Mouse (Mus musculus): Measurements from ENCODE around the gene Pax1. TPM values are rescaled to one million over a fixed set of nuclear protein-coding genes. Genes with fewer than 3 reads are reported as not detected.
A peak's percentile ranks its signal among the peaks of the same experiment; 100 is the strongest.

Pax1 gene
- total RNA-seq (2014; rRNA removed; ENCODE audit: low replicate concordance) (0.04 TPM in 1 of 2 replicates, not detected in the other), polyA plus RNA-seq (2015; fragmentation: Nextera tagmentation; extraction: Ambion mirVana) (not detected in 2 replicates)

- H3K9me3 ChIP-seq (replicated peaks; ENCODE audit: control insufficient read depth, low read length) = no peaks in the 10 kb centered on the region
- no peaks in the 10 kb centered on the region for H3K4me1 ChIP-seq (ENCODE audit: control insufficient read depth, insufficient read depth)
- no peak within 1 kb of the TSS for H3K4me2 ChIP-seq (ENCODE audit: low read depth, low read length)
- DNase-seq (ENCODE audit: low spot score) (no peak), ATAC-seq (ENCODE audit: insufficient read depth, low read depth) (no peak)
- TF ChIP-seq EP300 (IDR thresholded peaks at IDR 0.05; ENCODE audit: low read depth) (no peak), CTCF (IDR thresholded peaks at IDR 0.05; ENCODE audit: low read depth) (no peak)
- H3K4me3 ChIP-seq (ENCODE audit: low read depth, low read length) = peak within 1 kb of the TSS; percentile 6; the same call in 1 of the 2 replicates
- WGBS = 2% methylated on average over 18 of the region's 18 CpGs
- H3K27ac ChIP-seq (ENCODE audit: low read depth) = no peak within 1 kb of the TSS
- H3K9ac ChIP-seq (replicated peaks; ENCODE audit: low read depth, low read length) = no peak within 1 kb of the TSS
- peaks cover 97% of the 10 kb centered on the region for H3K27me3 ChIP-seq (ENCODE audit: control insufficient read depth, insufficient read depth, low read length)
- no peaks in the 10 kb centered on the region for H3K36me3 ChIP-seq (replicated peaks; ENCODE audit: control insufficient read depth, insufficient read depth, low read length)
Observed at GRCm38 (mm10) chr2:147361581-147361980, at the start of gene Pax1. Gene Pax1, plus strand, starts transcription at chr2:147361925.

GRCm38 (mm10) chr2:147321036-147321435, 40.7 kb upstream of the Pax1 start:
- Histone ChIP-seq H3K9ac (replicated peaks; ENCODE audit: low read depth, low read length) (no peak overlapping the region), H3K4me2 (ENCODE audit: low read depth, low read length) (no peak overlapping the region), H3K4me3 (ENCODE audit: low read depth, low read length) (no peak overlapping the region), H3K36me3 (replicated peaks; ENCODE audit: control insufficient read depth, insufficient read depth, low read length) (no peaks in the 10 kb centered on the region), H3K9me3 (replicated peaks; ENCODE audit: control insufficient read depth, low read length) (no peaks in the 10 kb centered on the region), H3K27ac (ENCODE audit: low read depth) (no peak overlapping the region), H3K27me3 (ENCODE audit: control insufficient read depth, insufficient read depth, low read length) (peaks cover 9% of the 10 kb centered on the region; the same call in 1 of the 2 replicates), H3K4me1 (ENCODE audit: control insufficient read depth, insufficient read depth) (no peaks in the 10 kb centered on the region)
- ATAC-seq (ENCODE audit: insufficient read depth, low read depth) (no peak), DNase-seq (ENCODE audit: low spot score) (no peak)
- TF ChIP-seq CTCF (IDR thresholded peaks at IDR 0.05; ENCODE audit: low read depth) (peak; percentile 67), EP300 (IDR thresholded peaks at IDR 0.05; ENCODE audit: low read depth) (no peak)
- 11% methylated on average over 9 of the region's 9 CpGs for WGBS

GRCm38 (mm10) chr2:147325178-147325577, 36.5 kb upstream of the Pax1 start:
- peaks cover 9% of the 10 kb centered on the region; the same call in 1 of the 2 replicates for H3K27me3 ChIP-seq (ENCODE audit: control insufficient read depth, insufficient read depth, low read length)
- no peak overlapping the region for H3K9ac ChIP-seq (replicated peaks; ENCODE audit: low read depth, low read length)
- no peak for ATAC-seq (ENCODE audit: insufficient read depth, low read depth)
- no peaks in the 10 kb centered on the region for H3K36me3 ChIP-seq (replicated peaks; ENCODE audit: control insufficient read depth, insufficient read depth, low read length)
- no peak for DNase-seq (ENCODE audit: low spot score)
- 76% methylated on average over 2 of the region's 2 CpGs for WGBS
- no peak overlapping the region for H3K4me3 ChIP-seq (ENCODE audit: low read depth, low read length)
- H3K4me2 ChIP-seq (ENCODE audit: low read depth, low read length) = no peak overlapping the region
- H3K27ac ChIP-seq (ENCODE audit: low read depth) = no peak overlapping the region
- no peaks in the 10 kb centered on the region for H3K9me3 ChIP-seq (replicated peaks; ENCODE audit: control insufficient read depth, low read length)
- no peak for TF ChIP-seq EP300 (IDR thresholded peaks at IDR 0.05; ENCODE audit: low read depth)
- TF ChIP-seq CTCF (IDR thresholded peaks at IDR 0.05; ENCODE audit: low read depth) = no peak
- H3K4me1 ChIP-seq (ENCODE audit: control insufficient read depth, insufficient read depth) = no peaks in the 10 kb centered on the region

- WGBS = 73% methylated on average over 2 of the region's 2 CpGs
- TF ChIP-seq CTCF (IDR thresholded peaks at IDR 0.05; ENCODE audit: low read depth) (no peak), EP300 (IDR thresholded peaks at IDR 0.05; ENCODE audit: low read depth) (no peak)
- Histone ChIP-seq H3K4me2 (ENCODE audit: low read depth, low read length) (no peak overlapping the region), H3K9me3 (replicated peaks; ENCODE audit: control insufficient read depth, low read length) (no peaks in the 10 kb centered on the region), H3K9ac (replicated peaks; ENCODE audit: low read depth, low read length) (no peak overlapping the region), H3K4me3 (ENCODE audit: low read depth, low read length) (no peak overlapping the region), H3K36me3 (replicated peaks; ENCODE audit: control insufficient read depth, insufficient read depth, low read length) (no peaks in the 10 kb centered on the region), H3K27me3 (ENCODE audit: control insufficient read depth, insufficient read depth, low read length) (no peaks in the 10 kb centered on the region), H3K27ac (ENCODE audit: low read depth) (no peak overlapping the region), H3K4me1 (ENCODE audit: control insufficient read depth, insufficient read depth) (no peaks in the 10 kb centered on the region)
- ATAC-seq (ENCODE audit: insufficient read depth, low read depth) (no peak), DNase-seq (ENCODE audit: low spot score) (no peak)
Observed at GRCm38 (mm10) chr2:147332731-147333130, 29.0 kb upstream of the Pax1 start.

- 49% methylated on average over 15 of the region's 15 CpGs for WGBS
- ATAC-seq (ENCODE audit: insufficient read depth, low read depth) (no peak), DNase-seq (ENCODE audit: low spot score) (no peak)
- no peak overlapping the region for H3K9ac ChIP-seq (replicated peaks; ENCODE audit: low read depth, low read length)
- H3K4me1 ChIP-seq (ENCODE audit: control insufficient read depth, insufficient read depth) = no peaks in the 10 kb centered on the region
- H3K27me3 ChIP-seq (ENCODE audit: control insufficient read depth, insufficient read depth, low read length) = no peaks in the 10 kb centered on the region
- H3K36me3 ChIP-seq (replicated peaks; ENCODE audit: control insufficient read depth, insufficient read depth, low read length) = no peaks in the 10 kb centered on the region
- no peaks in the 10 kb centered on the region for H3K9me3 ChIP-seq (replicated peaks; ENCODE audit: control insufficient read depth, low read length)
- TF ChIP-seq EP300 (IDR thresholded peaks at IDR 0.05; ENCODE audit: low read depth) (no peak), CTCF (IDR thresholded peaks at IDR 0.05; ENCODE audit: low read depth) (no peak)
- no peak overlapping the region for H3K27ac ChIP-seq (ENCODE audit: low read depth)
- no peak overlapping the region for H3K4me2 ChIP-seq (ENCODE audit: low read depth, low read length)
- no peak overlapping the region for H3K4me3 ChIP-seq (ENCODE audit: low read depth, low read length)
Observed at GRCm38 (mm10) chr2:147338729-147339128, 23.0 kb upstream of the Pax1 start.

GRCm38 (mm10) chr2:147339796-147340195, 21.9 kb upstream of the Pax1 start:
- H3K27me3 ChIP-seq (ENCODE audit: control insufficient read depth, insufficient read depth, low read length) = no peaks in the 10 kb centered on the region
- H3K4me1 ChIP-seq (ENCODE audit: control insufficient read depth, insufficient read depth) = no peaks in the 10 kb centered on the region
- DNase-seq (ENCODE audit: low spot score) = no peak
- no peak overlapping the region for H3K4me3 ChIP-seq (ENCODE audit: low read depth, low read length)
- H3K27ac ChIP-seq (ENCODE audit: low read depth) = no peak overlapping the region
- no peaks in the 10 kb centered on the region for H3K36me3 ChIP-seq (replicated peaks; ENCODE audit: control insufficient read depth, insufficient read depth, low read length)
- 69% methylated on average over 4 of the region's 4 CpGs for WGBS
- H3K9ac ChIP-seq (replicated peaks; ENCODE audit: low read depth, low read length) = no peak overlapping the region
- TF ChIP-seq EP300 (IDR thresholded peaks at IDR 0.05; ENCODE audit: low read depth) (no peak), CTCF (IDR thresholded peaks at IDR 0.05; ENCODE audit: low read depth) (no peak)
- no peak for ATAC-seq (ENCODE audit: insufficient read depth, low read depth)
- H3K9me3 ChIP-seq (replicated peaks; ENCODE audit: control insufficient read depth, low read length) = no peaks in the 10 kb centered on the region
- H3K4me2 ChIP-seq (ENCODE audit: low read depth, low read length) = no peak overlapping the region
